ENCODE assay signal across 12 mouse cellular contexts in genomic region chr11:20025899-20026298, GRCm38 (mm10).
DNase-seq lines count a peak whose midpoint lies in the region; TF ChIP-seq lines count a peak whose summit lies in the region.
"Had no signal": no experiment of that assay in that cellular context is flagged by ENCODE, and none has a peak within 500 bp of the region (broad histone marks: within the 10 kb centered on the region; RNA-seq: fewer than 3 reads in every experiment).

No protein-coding gene starts in this region.

- no peak overlapping the region for H3K4me3 ChIP-seq in gastrocnemius, adult 2 months
- H3K4me3 ChIP-seq: heart, embryonic 15.5 days had no signal

- intact Hi-C loops in gastrocnemius, adult 2 months (cut with DNase I) = no loop called here

- no peak overlapping the region for H3K27ac ChIP-seq in gastrocnemius, adult 2 months
- H3K27ac ChIP-seq: heart, embryonic 15.5 days had no signal

- DNase-seq in gastrocnemius, adult 2 months = no peak
- DNase-seq in gastrocnemius, postnatal 25 days = no peak
- peak; percentile 65 for DNase-seq in urinary bladder, postnatal 14 days (ENCODE audit: low spot score)
- DNase-seq in urinary bladder, postnatal 4 days (ENCODE audit: low spot score in 2 of 2) = no peak
- peak; percentile 30 for DNase-seq in heart, postnatal 4 days
- peak; percentile 10 for DNase-seq in naive thymus-derived CD4-positive, alpha-beta T cell, adult 2 months (ENCODE audit: low read depth)
- no peak for DNase-seq in yolk sac, embryonic 10.5 days (ENCODE audit: low spot score)
- DNase-seq in layer of hippocampus, adult 9-11 months = no peak
- DNase-seq: lung, embryonic 14.5 days; right cerebral cortex, postnatal 14 days; thymus, postnatal 36 days had no signal

- TF ChIP-seq CTCF in gastrocnemius, adult 2 months (IDR thresholded peaks at IDR 0.05) = peak; percentile 23; the same call in 1 of the 2 replicates

Comparison
In these comparisons a context has a peak if more than half of its experiments do, and no peak if none do; other contexts are left out.
1. DNase-seq: peak in urinary bladder, postnatal 14 days (single experiment), heart, postnatal 4 days (single experiment) and naive thymus-derived CD4-positive, alpha-beta T cell, adult 2 months (single experiment); none in gastrocnemius, adult 2 months (single experiment), gastrocnemius, postnatal 25 days (single experiment), urinary bladder, postnatal 4 days (0 of 2), yolk sac, embryonic 10.5 days (single experiment) and layer of hippocampus, adult 9-11 months (single experiment).